Mouse (Mus musculus): ENCODE measurements around the gene Chrnb2. TPM values are rescaled to one million over a fixed set of nuclear protein-coding genes. Genes with fewer than 3 reads are reported as not detected.

The Chrnb2 gene
- under 1 TPM; 0.21 to 0.30 TPM for polyA plus RNA-seq (2012; fragmentation: generic; extraction: Trizol)

DNA sequence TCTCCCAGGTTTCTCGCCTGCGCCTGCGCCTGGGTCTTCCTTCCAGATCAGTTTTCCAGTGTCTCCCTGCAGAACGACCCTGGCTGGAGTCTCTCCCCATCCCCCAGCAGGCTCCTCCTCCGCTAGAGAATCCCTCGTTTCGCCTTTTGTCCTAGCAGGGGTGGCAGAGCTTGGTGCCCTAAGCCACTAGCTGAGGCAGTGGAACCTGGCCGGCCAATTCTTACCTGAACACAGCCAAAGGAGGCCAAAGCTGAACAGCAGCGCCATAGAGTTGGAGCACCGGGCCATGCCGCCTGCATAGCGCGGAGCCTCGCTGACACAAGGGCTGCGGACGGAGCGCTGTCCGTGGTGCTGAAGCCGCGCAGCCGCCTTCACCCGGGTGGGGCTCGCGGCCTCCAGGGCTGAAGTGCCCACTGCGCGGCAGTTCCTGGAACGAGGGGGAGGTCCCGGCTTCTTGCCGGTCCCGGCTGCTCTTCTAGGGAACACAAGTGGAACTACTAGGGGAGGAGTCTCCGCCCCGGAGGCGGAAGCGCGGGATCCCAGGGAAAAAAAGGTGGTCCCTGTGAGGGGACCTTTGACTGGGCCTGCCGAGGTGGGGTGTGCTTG is at the start of gene Chrnb2:
Gene Chrnb2 (minus strand): TSS at position 514 of the 606 bp plus-strand sequence.

GRCm38 (mm10) chr3:89772968-89773709 is 8.7 kb upstream of the Chrnb2 start, which contains the start of gene Ube2q1:
TSS of gene Ube2q1 (plus strand) at chr3:89773616.

GRCm38 (mm10) chr3:89714359-89715206 is 49.8 kb downstream of the Chrnb2 start, which contains the start of gene Adar:
TSS of gene Adar (plus strand) at chr3:89715022.

Other genes with a start within 250 kb of the Chrnb2 start
- gene Kcnn3, start 244.5 kb downstream of the Chrnb2 start, polyA plus RNA-seq (2012; fragmentation: generic; extraction: Trizol), result under 1 TPM in 1 of 2 experiments, not detected in 1; 0.05 TPM
- 10 to 100 TPM in 1 of 2 experiments, 1 to 10 TPM in 1; 2.9 to 17.3 TPM for gene Adar, start 49.6 kb downstream of the Chrnb2 start, polyA plus RNA-seq (2012; fragmentation: generic; extraction: Trizol)
- gene Ube2q1, start 9.0 kb upstream of the Chrnb2 start, polyA plus RNA-seq (2012; fragmentation: generic; extraction: Trizol), result 10 to 100 TPM; 17.2 to 41.9 TPM
- gene She, start 66.7 kb upstream of the Chrnb2 start, polyA plus RNA-seq (2012; fragmentation: generic; extraction: Trizol), result not detected
- gene Il6ra, start 148.6 kb upstream of the Chrnb2 start, polyA plus RNA-seq (2012; fragmentation: generic; extraction: Trizol), result 1 to 10 TPM in 1 of 2 experiments, under 1 TPM in 1; 0.46 to 1.2 TPM
- gene Atp8b2, start 198.9 kb upstream of the Chrnb2 start, polyA plus RNA-seq (2012; fragmentation: generic; extraction: Trizol), result 10 to 100 TPM in 1 of 2 experiments, 1 to 10 TPM in 1; 5.9 to 28.1 TPM
- 100 to 1,000 TPM; 159 to 178 TPM for gene Hax1, start 234.1 kb upstream of the Chrnb2 start, polyA plus RNA-seq (2012; fragmentation: generic; extraction: Trizol)

Data from C3H10T1/2 (cell line).